Mouse (Mus musculus) hindbrain, embryonic 11.5 days (tissue): ENCODE results near the gene Qpctl. TPM values are rescaled to one million over a fixed set of nuclear protein-coding genes. Genes with fewer than 3 reads are reported as not detected.
"Not testable (repeated sequence)": the region's sequence is repeated elsewhere in the genome, so short reads cannot be mapped to it uniquely, and the experiment has no call there.

Source experiments
- ATAC-seq: fragments of 200-750 bp; cut with Nextera tagmentation; 2 replicates; pipeline ENCODE4 v1.8.0; 2017; ENCODE audit warnings: mild to moderate bottlenecking, moderate TSS enrichment, moderate library complexity; ENCODE audit not compliant: low FRiP score
- DNase-seq: peaks from one replicate; pipeline ENCODE4 v3.0.0-alpha.2; 2015; ENCODE audit warnings: low spot score
- H3K27ac ChIP-seq: fragments of 300-500 bp; sonication (generic); 2 replicates; pipeline ENCODE4 v1.5.1; 2014; ENCODE audit warnings: mild to moderate bottlenecking, low read depth, low read length
- H3K27me3 ChIP-seq: fragments of 300-500 bp; sonication (generic); 2 replicates; pipeline ENCODE4 v1.6.1; 2014; ENCODE audit warnings: mild to moderate bottlenecking, low read length, moderate library complexity, mixed read lengths; ENCODE audit not compliant: control insufficient read depth, insufficient read depth
- H3K36me3 ChIP-seq: fragments of 300-500 bp; sonication (generic); 2 replicates; pipeline ENCODE4 v1.6.1; 2014; ENCODE audit warnings: mild to moderate bottlenecking, low read length, moderate library complexity, mixed read lengths; ENCODE audit not compliant: control insufficient read depth, insufficient read depth
- H3K4me1 ChIP-seq: fragments of 300-500 bp; sonication (generic); replicated peaks from 2 replicates; pipeline ENCODE4 v1.6.1; 2014; ENCODE audit warnings: low read length, mixed read lengths; ENCODE audit not compliant: control insufficient read depth, insufficient read depth
- H3K4me2 ChIP-seq: fragments of 300-500 bp; sonication (generic); replicated peaks from 2 replicates; pipeline ENCODE4 v1.6.1; 2014; ENCODE audit warnings: mild to moderate bottlenecking, low read depth, low read length
- H3K4me3 ChIP-seq: fragments of 300-500 bp; sonication (generic); 2 replicates; pipeline ENCODE4 v1.5.1; 2014; ENCODE audit warnings: low read depth, low read length
- H3K9ac ChIP-seq: fragments of 300-500 bp; sonication (generic); 2 replicates; pipeline ENCODE4 v1.6.1; 2014; ENCODE audit warnings: low read depth, low read length
- H3K9me3 ChIP-seq: fragments of 300-500 bp; sonication (generic); 2 replicates; pipeline ENCODE4 v1.6.1; 2016; ENCODE audit warnings: low read length; ENCODE audit not compliant: control insufficient read depth
- WGBS: fragments of 180-500 bp; shearing (Covaris S2); extraction: QIAGEN DNeasy Blood & Tissue Kit; methylation state at CpG from one replicate; pipeline ENCODE4 v1.1.7; 2014; 5-methylcytosine and 5-hydroxymethylcytosine counted together
- polyA plus RNA-seq: library from polyadenylated mRNA; unstranded; fragments of >200 nt; fragmentation: Nextera tagmentation; extraction: Ambion mirVana; gene quantifications from 2 replicates; pipeline ENCODE4 v1.2.1, GENCODE M21; 2014

Qpctl gene
- polyA plus RNA-seq, 1 experiment from 2014 or later = 12.0 TPM

DNA sequence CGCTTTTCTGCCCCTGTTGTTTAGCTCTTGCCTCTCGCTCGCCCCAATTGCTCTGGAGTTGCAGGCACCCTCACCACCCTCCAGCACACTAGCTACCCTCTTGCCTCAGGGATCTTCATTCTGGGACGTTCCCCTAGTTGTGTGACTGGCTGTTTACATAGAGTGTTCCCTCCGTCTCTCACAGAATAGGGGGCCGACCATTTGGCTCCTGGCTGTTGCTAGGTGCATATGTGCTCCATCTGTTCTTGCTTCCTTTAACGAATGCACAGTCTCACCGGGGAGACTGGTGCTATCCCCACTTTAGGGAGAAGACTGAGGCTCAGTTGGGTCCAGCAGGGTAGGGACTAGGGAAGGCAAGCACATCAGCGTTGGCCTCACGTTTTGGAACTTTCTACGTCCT is 9.5 kb upstream of the Qpctl start:
- no peak overlapping the region for H3K9ac ChIP-seq
- 0 out of 2 replicates have a peak, but pooled peaks cover 2% of the 10 kb centered on the region for H3K4me1 ChIP-seq
- no peak overlapping the region for H3K4me2 ChIP-seq
- DNase-seq = no peak
- ATAC-seq = no peak
- 65% methylated on average over 11 of the region's 11 CpGs for WGBS
- H3K27me3 ChIP-seq = peaks cover 16% of the 10 kb centered on the region
- H3K27ac ChIP-seq = no peak overlapping the region
- H3K4me3 ChIP-seq = no peak overlapping the region
- H3K9me3 ChIP-seq = no peaks in the 10 kb centered on the region
- H3K36me3 ChIP-seq = no peaks in the 10 kb centered on the region

DNA sequence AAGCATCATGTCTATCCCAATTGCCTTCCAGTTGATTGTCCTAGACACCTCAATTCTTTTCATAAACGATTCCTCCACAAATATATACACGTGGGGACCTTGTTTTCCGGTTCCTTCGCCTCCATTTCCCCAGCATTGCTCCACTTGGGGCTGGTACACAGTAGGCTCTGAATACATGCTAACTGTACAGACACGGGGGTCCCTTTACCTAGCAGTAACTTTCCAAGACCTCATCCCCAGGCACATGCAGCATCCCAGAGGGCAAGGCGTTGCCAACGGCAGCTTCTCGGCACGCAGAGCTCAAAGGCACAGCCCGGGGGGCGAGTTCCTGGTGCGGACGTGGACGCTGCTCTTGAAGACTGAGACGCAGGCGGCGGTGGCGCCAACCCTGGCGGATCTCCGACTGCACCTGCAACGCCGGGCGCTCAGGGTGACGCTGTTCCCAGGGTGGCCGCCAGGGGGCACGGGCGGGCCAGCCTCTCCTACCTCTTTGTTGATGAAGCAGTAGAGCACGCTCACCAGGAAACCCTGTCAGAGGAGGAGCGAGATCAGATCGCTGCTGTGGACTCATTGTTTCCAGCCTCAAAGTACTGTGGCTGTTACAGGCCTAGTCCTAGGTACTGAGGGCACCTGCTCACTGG is 8.2 kb upstream of the Qpctl start:
- H3K27ac ChIP-seq = 0 out of 2 replicates have a peak overlapping the region, but pooled peaks have one; percentile 5
- no peaks in the 10 kb centered on the region for H3K9me3 ChIP-seq
- DNase-seq (peak; percentile 93), ATAC-seq (peak; percentile 77)
- WGBS = 5% methylated on average over 30 of the region's 30 CpGs
- no peaks in the 10 kb centered on the region for H3K36me3 ChIP-seq
- 0 out of 2 replicates have a peak, but pooled peaks cover 2% of the 10 kb centered on the region for H3K4me1 ChIP-seq
- peak overlapping the region; percentile 12 for H3K4me2 ChIP-seq
- H3K4me3 ChIP-seq = no peak overlapping the region
- H3K9ac ChIP-seq = peak overlapping the region; percentile 2; the same call in 1 of the 2 replicates
- peaks cover 16% of the 10 kb centered on the region for H3K27me3 ChIP-seq

DNA sequence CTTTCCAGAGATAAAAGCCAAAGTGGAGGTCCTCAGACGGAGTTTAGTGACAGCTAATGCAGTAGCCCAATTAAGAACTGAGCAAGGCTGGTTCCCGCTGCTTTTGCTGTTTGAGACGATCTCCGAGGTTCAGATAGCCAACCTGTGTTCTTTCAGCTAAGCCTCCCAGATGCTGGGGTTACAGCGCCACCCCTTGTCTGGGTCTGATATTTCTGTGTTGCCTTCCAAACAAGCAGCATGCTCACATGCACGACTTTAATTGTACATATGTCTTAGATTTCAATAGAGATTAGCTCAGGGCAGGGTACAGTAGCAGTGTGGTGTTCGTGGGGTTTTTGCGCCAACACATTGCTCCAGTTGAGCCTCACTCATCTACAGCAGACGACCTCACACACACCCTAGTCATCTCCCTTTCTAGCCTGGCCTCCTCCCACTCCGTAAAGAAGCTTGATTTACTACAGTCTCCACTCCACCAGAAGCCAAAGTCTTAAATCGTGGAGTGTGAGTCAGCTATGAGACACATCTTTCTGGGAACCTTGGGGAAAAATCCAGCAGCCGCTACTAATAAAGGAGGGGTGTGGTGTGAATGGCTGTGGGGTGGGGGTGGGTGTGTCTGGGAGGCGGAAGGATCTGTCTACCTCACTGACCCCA is 6.9 kb upstream of the Qpctl start:
- ATAC-seq = no peak
- Histone ChIP-seq H3K36me3 (no peaks in the 10 kb centered on the region), H3K4me2 (no peak overlapping the region), H3K27me3 (peaks cover 16% of the 10 kb centered on the region), H3K4me3 (no peak overlapping the region), H3K9me3 (no peaks in the 10 kb centered on the region), H3K27ac (no peak overlapping the region), H3K4me1 (0 out of 2 replicates have a peak, but pooled peaks cover 2% of the 10 kb centered on the region), H3K9ac (no peak overlapping the region)
- DNase-seq = no peak
- WGBS = 73% methylated on average over 13 of the region's 13 CpGs

DNA sequence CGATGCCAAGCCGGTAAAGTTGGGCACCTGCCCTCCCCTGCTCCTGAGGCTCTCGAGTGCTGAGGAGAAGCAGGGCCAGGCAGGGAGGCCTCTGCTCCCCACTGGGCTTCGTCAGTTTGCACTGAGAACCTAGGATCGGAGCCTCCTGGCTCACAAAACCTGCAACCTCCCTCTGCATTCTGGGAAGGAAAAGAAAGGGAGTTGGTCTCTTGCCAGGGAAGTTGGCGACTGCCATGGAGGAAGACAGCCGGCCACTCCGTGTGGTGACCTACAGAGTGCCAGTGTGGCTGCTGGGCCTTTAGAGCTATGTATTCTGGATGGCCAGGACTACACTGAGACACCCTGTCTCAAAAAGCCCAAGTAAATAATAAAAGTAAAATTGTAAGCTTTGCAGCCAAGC is 5.7 kb upstream of the Qpctl start:
- H3K9me3 ChIP-seq = no peaks in the 10 kb centered on the region
- no peak overlapping the region for H3K4me3 ChIP-seq
- WGBS = 88% methylated on average over 8 of the region's 8 CpGs
- no peak overlapping the region for H3K9ac ChIP-seq
- H3K36me3 ChIP-seq = no peaks in the 10 kb centered on the region
- peaks cover 8% of the 10 kb centered on the region for H3K27me3 ChIP-seq
- no peak overlapping the region for H3K4me2 ChIP-seq
- H3K27ac ChIP-seq = no peak overlapping the region
- peaks cover 2% of the 10 kb centered on the region; the same call in 1 of the 2 replicates for H3K4me1 ChIP-seq
- no peak for ATAC-seq
- no peak for DNase-seq

DNA sequence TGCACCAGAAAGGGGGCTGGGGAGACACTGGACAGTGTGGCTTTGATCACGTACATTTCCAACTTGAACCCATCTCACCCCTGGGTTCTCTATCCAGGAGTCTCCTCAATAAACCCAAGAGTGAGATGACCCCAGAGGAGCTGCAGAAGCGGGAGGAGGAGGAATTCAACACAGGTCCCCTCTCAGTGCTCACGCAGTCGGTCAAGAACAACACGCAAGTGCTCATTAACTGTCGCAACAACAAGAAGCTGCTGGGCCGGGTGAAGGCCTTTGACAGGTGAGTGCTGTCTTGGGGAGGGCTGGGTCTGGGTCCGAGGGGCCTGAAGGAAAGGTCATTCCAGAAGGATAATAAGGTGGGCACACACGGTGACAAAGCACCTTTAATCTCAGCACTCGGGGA is 2.0 kb upstream of the Qpctl start:
- H3K4me2 ChIP-seq, H3K9ac ChIP-seq, H3K9me3 ChIP-seq, H3K27me3 ChIP-seq, H3K27ac ChIP-seq, ATAC-seq, H3K4me3 ChIP-seq, H3K4me1 ChIP-seq, DNase-seq, H3K36me3 ChIP-seq: not testable (repeated sequence)
- 90% methylated on average over 10 of the region's 10 CpGs for WGBS

DNA sequence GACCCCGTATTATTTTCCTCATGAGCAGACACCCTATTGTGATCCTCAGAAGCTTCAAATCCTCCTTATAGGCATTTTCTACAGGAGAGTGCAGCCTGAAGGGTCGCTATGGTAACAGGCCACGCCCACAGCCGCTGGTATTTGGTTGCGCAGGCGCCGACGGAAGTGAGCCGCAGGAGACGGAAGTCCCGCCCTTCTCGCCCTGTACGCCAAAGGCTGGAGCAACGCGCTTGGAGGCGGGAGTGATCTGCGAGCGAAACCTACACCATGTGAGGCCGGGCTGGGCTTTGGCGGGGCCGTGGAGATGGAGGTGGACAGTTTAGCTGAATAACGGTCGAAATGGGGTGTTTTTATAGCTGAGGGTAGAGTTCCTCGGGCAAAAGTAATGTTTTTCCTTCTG is 535 bp upstream of the Qpctl start, which contains the start of gene Snrpd2:
TSS of gene Snrpd2 (plus strand) at position 97 of the 400 bp plus-strand sequence.
- peak within 1 kb of the TSS; percentile 75 for H3K9ac ChIP-seq
- H3K4me2 ChIP-seq = peak within 1 kb of the TSS; percentile 84
- DNase-seq (peak; percentile 99), ATAC-seq (peak; percentile 92)
- peaks cover 6% of the 10 kb centered on the region; the same call in 1 of the 2 replicates for H3K4me1 ChIP-seq
- H3K4me3 ChIP-seq = peak within 1 kb of the TSS; percentile 75
- no peaks in the 10 kb centered on the region for H3K9me3 ChIP-seq
- H3K27me3 ChIP-seq = no peaks in the 10 kb centered on the region
- under 1% methylated on average over 24 of the region's 24 CpGs for WGBS
- H3K27ac ChIP-seq = peak within 1 kb of the TSS; percentile 61
- H3K36me3 ChIP-seq = no peaks in the 10 kb centered on the region

DNA sequence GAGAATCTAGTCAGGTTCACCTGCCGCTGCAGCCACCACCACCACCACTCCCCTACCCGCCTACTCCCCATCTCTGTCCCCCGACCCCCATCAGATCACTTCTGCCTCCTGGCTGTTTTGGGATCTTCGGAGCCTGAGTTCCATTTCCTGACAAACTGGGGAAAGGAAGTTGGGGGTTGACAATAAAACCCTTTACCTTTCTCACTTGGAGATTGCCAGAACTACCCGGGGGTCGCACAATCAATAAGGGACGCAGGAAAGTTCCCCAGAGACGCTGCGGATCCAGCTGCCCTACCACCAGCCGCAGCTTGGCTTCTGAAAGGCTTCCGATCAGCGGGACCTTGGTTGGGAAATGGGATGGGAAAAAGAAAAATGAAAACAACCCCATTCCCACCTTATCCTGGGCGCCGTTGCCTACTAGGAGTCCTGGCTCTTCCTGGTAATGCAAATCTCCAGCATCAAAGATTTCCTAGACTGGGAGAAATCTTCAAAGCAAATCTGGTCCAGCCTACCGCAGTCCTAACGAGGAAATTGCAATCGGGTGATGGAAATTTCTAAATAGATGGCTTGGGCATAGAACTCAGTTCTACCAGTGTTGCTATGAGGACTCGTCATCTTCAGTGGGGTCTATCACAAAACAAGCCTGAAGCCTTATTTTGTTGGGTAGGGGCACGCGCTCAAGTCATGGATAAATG is 764 bp downstream of the Qpctl start:
- H3K27me3 ChIP-seq = no peaks in the 10 kb centered on the region
- H3K9me3 ChIP-seq = no peaks in the 10 kb centered on the region
- H3K36me3 ChIP-seq = no peaks in the 10 kb centered on the region
- peak overlapping the region; percentile 84 for H3K4me2 ChIP-seq
- ATAC-seq = no peak
- peak overlapping the region; percentile 75 for H3K4me3 ChIP-seq
- H3K27ac ChIP-seq = peak overlapping the region; percentile 61
- peak overlapping the region; percentile 68 for H3K9ac ChIP-seq
- H3K4me1 ChIP-seq = peaks cover 6% of the 10 kb centered on the region; the same call in 1 of the 2 replicates
- 18% methylated on average over 20 of the region's 20 CpGs for WGBS
- no peak for DNase-seq

DNA sequence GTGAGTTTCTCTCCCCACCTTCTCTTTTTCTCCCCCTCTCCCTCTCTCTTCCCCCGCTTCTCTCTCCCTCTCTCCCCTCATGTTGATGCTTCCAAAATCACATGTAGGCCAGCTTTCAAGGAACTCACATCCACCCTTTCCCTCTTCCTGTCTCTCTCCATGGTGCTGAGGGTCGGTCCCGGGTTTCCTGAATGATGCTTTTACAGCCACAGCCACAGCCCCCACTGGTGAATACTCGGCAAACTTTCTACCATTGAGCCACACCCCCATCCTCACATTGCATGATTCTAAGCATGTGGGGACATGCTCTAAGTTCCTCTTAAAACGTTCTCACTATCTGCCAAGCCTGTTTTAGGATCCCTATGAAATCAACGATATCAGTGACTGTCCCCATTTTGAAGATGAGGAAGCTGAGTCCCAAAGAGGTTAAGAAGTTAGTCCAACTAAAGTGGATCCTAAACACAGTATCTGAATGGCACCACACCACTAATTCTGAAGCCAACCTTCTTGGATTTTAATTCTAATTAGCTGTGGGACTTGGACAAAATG is 1.5 kb downstream of the Qpctl start:
- Histone ChIP-seq H3K4me2 (peak overlapping the region; percentile 84; the same call in 1 of the 2 replicates), H3K27me3 (no peaks in the 10 kb centered on the region), H3K27ac (no peak overlapping the region), H3K9ac (no peak overlapping the region), H3K9me3 (no peaks in the 10 kb centered on the region), H3K36me3 (no peaks in the 10 kb centered on the region), H3K4me1 (peaks cover 6% of the 10 kb centered on the region; the same call in 1 of the 2 replicates), H3K4me3 (no peak overlapping the region)
- DNase-seq = peak; percentile 13
- 52% methylated on average over 6 of the region's 6 CpGs for WGBS
- ATAC-seq = no peak
